Mouse (Mus musculus): ENCODE measurements around the gene Pex5.

- TF ChIP-seq TAL1 (IDR thresholded peaks at IDR 0.05; ENCODE audit: low read length), result no peak
- TF ChIP-seq GATA1 (IDR thresholded peaks at IDR 0.05; ENCODE audit: low read length), result no peak
These were observed 37.2 kb downstream of the Pex5 start for GRCm38 (mm10) chr6:124377494-124378255.

All from erythroblast, embryonic 14.5 days (primary cell).